Mouse (Mus musculus) liver, adult 2 months (tissue): ENCODE measurements at regions not wholly inside any gene's neighbourhood (a gene's known extent, or its start where the extent isn't known, plus 50 kb on each side); places are given as distances from the start of the nearest gene placed in this dataset.
A peak's percentile ranks its signal among the peaks of the same experiment; 100 is the strongest.

Experiments used
- CTCF ChIP-seq: fragments of 200-500 bp; IDR thresholded peaks from 2 replicates; pipeline ENCODE4 v1.5.1; 2011; ENCODE audit warnings: low read depth, low read length, control low read depth
- POLR2A ChIP-seq: fragments of 200-500 bp; IDR thresholded peaks from 2 replicates; pipeline ENCODE4 v1.6.1; 2011; ENCODE audit warnings: low read length, control low read depth; ENCODE audit not compliant: insufficient read depth; ENCODE audit errors: extremely low read depth

DNA sequence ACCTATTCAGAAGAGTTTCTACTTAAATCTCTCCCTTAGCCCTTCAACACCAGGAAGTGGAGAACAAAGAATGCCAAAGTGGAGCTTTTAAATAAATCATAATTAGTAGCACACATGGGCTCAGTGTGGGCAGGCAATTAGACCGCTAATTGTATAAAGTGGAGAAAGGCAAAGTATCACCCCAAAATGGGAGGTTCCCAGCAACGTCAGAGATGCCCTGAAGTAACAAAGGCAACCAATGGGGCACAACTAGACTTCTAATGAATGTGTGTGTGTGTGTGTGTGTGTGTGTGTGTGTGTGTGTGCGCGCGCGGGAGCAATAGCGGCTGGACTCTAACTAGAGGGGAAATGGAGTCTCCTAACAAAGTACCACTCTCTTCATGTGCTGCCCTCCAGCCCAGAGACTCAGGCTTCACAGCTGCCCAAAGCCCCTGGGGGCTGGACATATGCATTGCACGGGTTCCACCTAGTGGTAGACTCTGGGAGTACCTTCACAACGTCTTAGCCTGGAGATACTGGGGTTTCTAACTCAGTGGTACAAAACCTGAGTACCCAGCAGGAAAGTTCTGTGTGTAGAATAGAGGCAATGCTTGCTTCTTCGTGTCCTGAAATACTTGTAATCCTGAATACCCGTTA lies 162.3 kb upstream of the Snx19 start:
- TF ChIP-seq POLR2A: no peak
- TF ChIP-seq CTCF: peak; percentile 78
